Mouse (Mus musculus) intestine, embryonic 16.5 days (tissue): ENCODE data around the gene Twist1. TPM values are rescaled to one million over a fixed set of nuclear protein-coding genes. Genes with fewer than 3 reads are reported as not detected.

ENCODE experiments used
- ATAC-seq: fragments of 200-750 bp; cut with Nextera tagmentation; 2 replicates; pipeline ENCODE4 v1.8.0; 2017; ENCODE audit warnings: moderate TSS enrichment, moderate library complexity
- H3K27ac ChIP-seq: fragments of 300-500 bp; sonication (generic); 2 replicates; pipeline ENCODE4 v1.5.1; 2014; ENCODE audit warnings: mild to moderate bottlenecking, low read length
- H3K27me3 ChIP-seq: fragments of 300-500 bp; sonication (generic); replicated peaks from 2 replicates; pipeline ENCODE4 v1.6.1; 2014; ENCODE audit warnings: low read length, control low read depth, mixed read lengths; ENCODE audit not compliant: control insufficient read depth, insufficient read depth
- H3K36me3 ChIP-seq: fragments of 300-500 bp; sonication (generic); 2 replicates; pipeline ENCODE4 v1.6.1; 2014; ENCODE audit warnings: low read length, control low read depth; ENCODE audit not compliant: control insufficient read depth, insufficient read depth
- H3K4me1 ChIP-seq: fragments of 300-500 bp; sonication (generic); 2 replicates; pipeline ENCODE4 v1.6.1; 2014; ENCODE audit warnings: low read length, control low read depth, mixed read lengths; ENCODE audit not compliant: control insufficient read depth, insufficient read depth
- H3K4me2 ChIP-seq: fragments of 300-500 bp; sonication (generic); 2 replicates; pipeline ENCODE4 v1.6.1; 2014; ENCODE audit warnings: low read depth, low read length, control low read depth
- H3K4me3 ChIP-seq: fragments of 300-500 bp; sonication (generic); 2 replicates; pipeline ENCODE4 v1.5.1; 2014; ENCODE audit warnings: mild to moderate bottlenecking, low read length
- H3K9ac ChIP-seq: fragments of 300-500 bp; sonication (generic); 2 replicates; pipeline ENCODE4 v1.6.1; 2014; ENCODE audit warnings: low read depth, low read length
- H3K9me3 ChIP-seq: fragments of 300-500 bp; sonication (generic); 2 replicates; pipeline ENCODE4 v1.6.1; 2016; ENCODE audit warnings: low read length, control low read depth; ENCODE audit not compliant: control insufficient read depth
- WGBS: fragments of 180-500 bp; shearing (Covaris S2); extraction: QIAGEN DNeasy Blood & Tissue Kit; methylation state at CpG from one replicate; pipeline ENCODE4 v1.1.7; 2014; 5-methylcytosine and 5-hydroxymethylcytosine counted together
- polyA plus RNA-seq: library from polyadenylated mRNA; unstranded; fragments of >200 nt; fragmentation: Nextera tagmentation; extraction: Ambion mirVana; gene quantifications from 2 replicates; pipeline ENCODE4 v1.2.1, GENCODE M21; 2015

The Twist1 gene
- polyA plus RNA-seq, 1 experiment from 2014 or later, result 0.49 TPM

- H3K4me3 ChIP-seq, result peak overlapping the region; percentile 64
- no peaks in the 10 kb centered on the region for H3K36me3 ChIP-seq
- H3K9me3 ChIP-seq, result no peaks in the 10 kb centered on the region
- no peak overlapping the region for H3K27ac ChIP-seq
- peak; percentile 43 for ATAC-seq
- peaks cover 20% of the 10 kb centered on the region; the same call in 1 of the 2 replicates for H3K4me1 ChIP-seq
- H3K4me2 ChIP-seq, result peak overlapping the region; percentile 83
- H3K9ac ChIP-seq, result peak overlapping the region; percentile 57
- H3K27me3 ChIP-seq, result peaks cover 55% of the 10 kb centered on the region
- WGBS, result 2% methylated on average over 41 of the region's 43 CpGs
Measured at GRCm38 (mm10) chr12:33956576-33957399, 683 bp upstream of the Twist1 start.

- Histone ChIP-seq H3K27me3 (peaks cover 61% of the 10 kb centered on the region), H3K9me3 (no peaks in the 10 kb centered on the region), H3K4me1 (peaks cover 20% of the 10 kb centered on the region; the same call in 1 of the 2 replicates), H3K4me2 (peak overlapping the region; percentile 83), H3K36me3 (no peaks in the 10 kb centered on the region), H3K9ac (peak overlapping the region; percentile 72), H3K27ac (0 out of 2 replicates have a peak overlapping the region, but pooled peaks have one; percentile 23), H3K4me3 (peak overlapping the region; percentile 64)
- peak; percentile 21; the same call in 1 of the 2 replicates for ATAC-seq
- under 1% methylated on average over 49 of the region's 56 CpGs for WGBS
Measured at GRCm38 (mm10) chr12:33958241-33959194, 1.0 kb downstream of the Twist1 start.

- Histone ChIP-seq H3K27me3 (peaks cover 67% of the 10 kb centered on the region), H3K4me1 (peaks cover 20% of the 10 kb centered on the region; the same call in 1 of the 2 replicates), H3K4me2 (peak overlapping the region; percentile 83), H3K4me3 (peak overlapping the region; percentile 64), H3K27ac (no peak overlapping the region), H3K9ac (peak overlapping the region; percentile 72; the same call in 1 of the 2 replicates), H3K9me3 (no peaks in the 10 kb centered on the region), H3K36me3 (no peaks in the 10 kb centered on the region)
- ATAC-seq, result no peak
- 10% methylated on average over 6 of the region's 6 CpGs for WGBS
Measured at GRCm38 (mm10) chr12:33959206-33959605, 1.7 kb downstream of the Twist1 start.

- Histone ChIP-seq H3K27me3 (peaks cover 70% of the 10 kb centered on the region), H3K4me2 (no peak overlapping the region), H3K9me3 (no peaks in the 10 kb centered on the region), H3K9ac (no peak overlapping the region), H3K4me1 (peaks cover 20% of the 10 kb centered on the region; the same call in 1 of the 2 replicates), H3K27ac (no peak overlapping the region), H3K4me3 (no peak overlapping the region), H3K36me3 (no peaks in the 10 kb centered on the region)
- ATAC-seq, result no peak
- WGBS, result 11% methylated on average over 3 of the region's 3 CpGs
Measured at GRCm38 (mm10) chr12:33959846-33960245, 2.4 kb downstream of the Twist1 start.

DNA sequence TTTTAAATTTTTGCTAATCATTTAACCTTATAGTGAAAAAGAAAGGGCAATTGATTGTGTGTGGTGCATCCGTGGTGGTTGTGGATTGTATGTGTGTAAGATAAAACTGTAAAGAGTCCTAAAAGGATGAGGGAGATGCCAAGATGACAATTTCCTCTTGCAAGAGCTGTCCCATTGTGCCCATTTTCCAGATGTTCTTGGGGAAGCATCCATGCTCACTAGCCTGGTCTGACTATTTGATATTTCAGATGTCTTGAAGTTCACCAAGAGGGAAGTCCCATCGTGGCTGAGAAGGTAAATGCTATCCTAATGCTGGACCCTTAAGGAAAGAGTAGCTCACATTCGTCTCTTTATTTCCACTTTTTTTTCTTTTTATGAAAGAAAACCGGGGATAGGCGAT is 3.5 kb downstream of the Twist1 start:
- no peak for ATAC-seq
- WGBS, result 37% methylated on average over 5 of the region's 5 CpGs
- Histone ChIP-seq H3K27ac (no peak overlapping the region), H3K4me3 (no peak overlapping the region), H3K36me3 (no peaks in the 10 kb centered on the region), H3K9ac (no peak overlapping the region), H3K4me1 (peaks cover 18% of the 10 kb centered on the region; the same call in 1 of the 2 replicates), H3K4me2 (no peak overlapping the region), H3K27me3 (peaks cover 62% of the 10 kb centered on the region), H3K9me3 (no peaks in the 10 kb centered on the region)

DNA sequence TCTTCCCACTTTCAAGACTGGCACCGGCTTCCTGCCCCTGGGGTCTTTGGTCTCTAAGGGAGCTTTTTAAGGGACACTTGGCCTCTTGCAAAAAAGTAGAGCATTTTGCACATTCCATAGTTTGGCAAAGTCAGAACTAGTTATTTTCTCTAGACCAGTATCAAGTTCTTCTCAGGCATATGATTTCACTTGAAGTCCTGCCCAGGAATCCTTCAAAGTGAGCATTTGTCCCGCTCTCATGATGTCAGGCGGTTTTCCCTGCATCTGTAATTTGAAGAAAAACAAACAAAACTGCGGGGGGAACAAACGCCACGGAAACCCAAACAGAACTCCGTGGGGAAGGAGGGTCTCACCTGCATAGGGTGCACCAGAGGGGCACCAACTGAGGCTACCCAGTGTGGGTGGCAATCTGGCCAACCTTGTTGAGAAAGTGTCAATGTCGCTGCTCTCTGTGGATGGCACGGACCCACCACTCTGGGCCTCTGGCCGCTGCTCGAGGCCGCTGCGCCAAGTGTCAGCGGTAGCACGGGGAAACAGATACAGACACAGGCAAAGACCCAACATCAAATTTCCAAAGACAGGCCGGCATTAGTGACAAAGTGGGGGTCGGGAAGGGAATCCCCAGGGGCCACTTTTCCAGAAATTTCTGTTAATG is 4.8 kb downstream of the Twist1 start:
- Histone ChIP-seq H3K27ac (no peak overlapping the region), H3K9ac (no peak overlapping the region), H3K4me2 (no peak overlapping the region), H3K27me3 (peaks cover 59% of the 10 kb centered on the region), H3K4me1 (peaks cover 13% of the 10 kb centered on the region), H3K36me3 (no peaks in the 10 kb centered on the region), H3K4me3 (no peak overlapping the region), H3K9me3 (no peaks in the 10 kb centered on the region)
- no peak for ATAC-seq
- 22% methylated on average over 17 of the region's 17 CpGs for WGBS

DNA sequence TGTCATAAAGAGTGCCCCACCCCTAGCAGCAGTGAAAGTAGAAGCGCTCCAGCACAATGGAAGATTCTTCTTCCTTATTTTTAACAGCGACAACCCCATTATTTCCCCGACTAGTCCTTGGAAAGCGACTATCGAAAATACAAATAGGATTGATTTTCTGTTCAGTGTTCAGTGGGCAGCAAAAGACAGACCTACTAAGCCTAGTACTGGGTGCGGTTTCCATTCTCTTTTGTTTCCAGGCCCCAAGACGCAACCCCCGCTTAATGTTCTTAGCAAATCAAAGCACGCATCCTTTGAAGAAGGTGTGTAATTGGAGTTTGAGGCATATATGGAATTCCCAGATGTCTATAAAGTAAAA is 5.3 kb downstream of the Twist1 start:
- no peak overlapping the region for H3K9ac ChIP-seq
- no peaks in the 10 kb centered on the region for H3K9me3 ChIP-seq
- peaks cover 9% of the 10 kb centered on the region for H3K4me1 ChIP-seq
- H3K36me3 ChIP-seq, result no peaks in the 10 kb centered on the region
- no peak overlapping the region for H3K4me2 ChIP-seq
- no peak overlapping the region for H3K4me3 ChIP-seq
- WGBS, result 26% methylated on average over 9 of the region's 9 CpGs
- ATAC-seq, result no peak
- peaks cover 59% of the 10 kb centered on the region for H3K27me3 ChIP-seq
- no peak overlapping the region for H3K27ac ChIP-seq

GRCm38 (mm10) chr12:33963671-33964369 is 6.3 kb downstream of the Twist1 start:
- peaks cover 58% of the 10 kb centered on the region for H3K27me3 ChIP-seq
- no peak overlapping the region for H3K27ac ChIP-seq
- no peak overlapping the region for H3K4me2 ChIP-seq
- H3K9ac ChIP-seq, result no peak overlapping the region
- no peak overlapping the region for H3K4me3 ChIP-seq
- WGBS, result 17% methylated on average over 15 of the region's 15 CpGs
- H3K36me3 ChIP-seq, result no peaks in the 10 kb centered on the region
- H3K4me1 ChIP-seq, result peaks cover 4% of the 10 kb centered on the region
- H3K9me3 ChIP-seq, result no peaks in the 10 kb centered on the region
- ATAC-seq, result no peak
